Mouse (Mus musculus) hindbrain, embryonic 11.5 days (tissue): ENCODE measurements around the gene Lztr1. TPM values are rescaled to one million over a fixed set of nuclear protein-coding genes. Genes with fewer than 3 reads are reported as not detected.

Source experiments
- ATAC-seq: fragments of 200-750 bp; cut with Nextera tagmentation; 2 replicates; pipeline ENCODE4 v1.8.0; 2017; ENCODE audit warnings: mild to moderate bottlenecking, moderate TSS enrichment, moderate library complexity; ENCODE audit not compliant: low FRiP score
- DNase-seq: peaks from one replicate; pipeline ENCODE4 v3.0.0-alpha.2; 2015; ENCODE audit warnings: low spot score
- H3K27ac ChIP-seq: fragments of 300-500 bp; sonication (generic); 2 replicates; pipeline ENCODE4 v1.5.1; 2014; ENCODE audit warnings: mild to moderate bottlenecking, low read depth, low read length
- H3K27me3 ChIP-seq: fragments of 300-500 bp; sonication (generic); 2 replicates; pipeline ENCODE4 v1.6.1; 2014; ENCODE audit warnings: mild to moderate bottlenecking, low read length, moderate library complexity, mixed read lengths; ENCODE audit not compliant: control insufficient read depth, insufficient read depth
- H3K36me3 ChIP-seq: fragments of 300-500 bp; sonication (generic); 2 replicates; pipeline ENCODE4 v1.6.1; 2014; ENCODE audit warnings: mild to moderate bottlenecking, low read length, moderate library complexity, mixed read lengths; ENCODE audit not compliant: control insufficient read depth, insufficient read depth
- H3K4me1 ChIP-seq: fragments of 300-500 bp; sonication (generic); replicated peaks from 2 replicates; pipeline ENCODE4 v1.6.1; 2014; ENCODE audit warnings: low read length, mixed read lengths; ENCODE audit not compliant: control insufficient read depth, insufficient read depth
- H3K4me2 ChIP-seq: fragments of 300-500 bp; sonication (generic); replicated peaks from 2 replicates; pipeline ENCODE4 v1.6.1; 2014; ENCODE audit warnings: mild to moderate bottlenecking, low read depth, low read length
- H3K4me3 ChIP-seq: fragments of 300-500 bp; sonication (generic); 2 replicates; pipeline ENCODE4 v1.5.1; 2014; ENCODE audit warnings: low read depth, low read length
- H3K9ac ChIP-seq: fragments of 300-500 bp; sonication (generic); 2 replicates; pipeline ENCODE4 v1.6.1; 2014; ENCODE audit warnings: low read depth, low read length
- H3K9me3 ChIP-seq: fragments of 300-500 bp; sonication (generic); 2 replicates; pipeline ENCODE4 v1.6.1; 2016; ENCODE audit warnings: low read length; ENCODE audit not compliant: control insufficient read depth
- WGBS: fragments of 180-500 bp; shearing (Covaris S2); extraction: QIAGEN DNeasy Blood & Tissue Kit; methylation state at CpG from one replicate; pipeline ENCODE4 v1.1.7; 2014; 5-methylcytosine and 5-hydroxymethylcytosine counted together
- polyA plus RNA-seq: library from polyadenylated mRNA; unstranded; fragments of >200 nt; fragmentation: Nextera tagmentation; extraction: Ambion mirVana; gene quantifications from 2 replicates; pipeline ENCODE4 v1.2.1, GENCODE M21; 2014

Gene Lztr1
- polyA plus RNA-seq, 1 experiment from 2014 or later, result 85.3 TPM

DNA sequence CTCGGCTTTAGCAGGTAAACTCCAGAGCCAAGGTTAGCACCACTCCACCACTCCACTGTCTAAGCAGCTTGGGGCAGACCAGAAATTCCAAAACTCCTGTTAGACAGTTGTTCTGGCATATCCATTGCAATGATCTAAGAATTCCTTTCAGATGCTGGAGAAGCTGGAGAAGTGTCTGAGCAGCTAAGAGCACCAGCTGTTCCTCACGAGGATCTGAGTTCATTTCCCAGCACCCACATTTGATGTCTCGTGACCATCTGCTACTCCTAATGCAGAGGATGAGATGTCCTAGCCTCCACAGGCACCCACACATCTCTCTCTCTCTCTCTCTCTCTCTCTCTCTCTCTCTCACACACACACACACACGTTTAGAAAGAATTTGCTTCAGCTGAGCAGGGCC, 48.4 kb downstream of the Lztr1 start:
- Histone ChIP-seq H3K27ac (no peak overlapping the region), H3K36me3 (no peaks in the 10 kb centered on the region), H3K27me3 (no peaks in the 10 kb centered on the region; the same call in 1 of the 2 replicates), H3K9me3 (no peaks in the 10 kb centered on the region), H3K4me3 (no peak overlapping the region), H3K4me2 (no peak overlapping the region), H3K9ac (no peak overlapping the region), H3K4me1 (peaks cover 28% of the 10 kb centered on the region)
- WGBS, result 54% methylated on average over 4 of the region's 4 CpGs
- DNase-seq (no peak), ATAC-seq (no peak)

DNA sequence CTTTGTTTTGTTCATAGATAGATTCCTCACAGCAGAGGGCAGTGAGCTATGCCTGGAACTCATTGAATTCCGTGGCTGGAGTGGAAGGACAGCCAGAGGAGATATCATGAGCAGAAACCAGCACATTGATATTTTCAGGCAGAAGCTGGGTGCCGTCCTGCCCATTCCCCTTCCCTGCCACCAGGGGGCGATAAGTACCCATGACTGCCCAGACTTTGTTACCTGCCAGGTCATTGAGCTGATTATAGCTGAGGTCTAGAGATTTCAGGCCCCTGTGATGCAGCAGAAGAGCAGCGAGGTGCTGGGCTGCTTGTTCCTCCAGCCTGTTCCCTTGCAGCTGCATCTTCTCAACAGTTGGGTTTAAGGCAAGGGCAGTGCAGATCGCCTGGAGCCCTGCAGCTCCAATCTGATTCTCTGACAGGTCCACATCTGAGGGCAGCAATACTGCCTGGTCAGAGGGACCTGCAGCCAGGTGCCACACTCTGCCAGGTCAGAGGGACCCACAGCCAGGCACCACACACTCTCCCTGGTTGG, 49.5 kb downstream of the Lztr1 start:
- 0 out of 2 replicates have a peak, but pooled peaks have one; percentile 13 for ATAC-seq
- 2% methylated on average over 5 of the region's 5 CpGs for WGBS
- no peaks in the 10 kb centered on the region for H3K9me3 ChIP-seq
- no peaks in the 10 kb centered on the region; the same call in 1 of the 2 replicates for H3K27me3 ChIP-seq
- no peak overlapping the region for H3K9ac ChIP-seq
- peak; percentile 85 for DNase-seq
- 0 out of 2 replicates have a peak overlapping the region, but pooled peaks have one; percentile 25 for H3K4me2 ChIP-seq
- 0 out of 2 replicates have a peak overlapping the region, but pooled peaks have one; percentile 20 for H3K27ac ChIP-seq
- no peak overlapping the region for H3K4me3 ChIP-seq
- peaks cover 28% of the 10 kb centered on the region for H3K4me1 ChIP-seq
- no peaks in the 10 kb centered on the region for H3K36me3 ChIP-seq

DNA sequence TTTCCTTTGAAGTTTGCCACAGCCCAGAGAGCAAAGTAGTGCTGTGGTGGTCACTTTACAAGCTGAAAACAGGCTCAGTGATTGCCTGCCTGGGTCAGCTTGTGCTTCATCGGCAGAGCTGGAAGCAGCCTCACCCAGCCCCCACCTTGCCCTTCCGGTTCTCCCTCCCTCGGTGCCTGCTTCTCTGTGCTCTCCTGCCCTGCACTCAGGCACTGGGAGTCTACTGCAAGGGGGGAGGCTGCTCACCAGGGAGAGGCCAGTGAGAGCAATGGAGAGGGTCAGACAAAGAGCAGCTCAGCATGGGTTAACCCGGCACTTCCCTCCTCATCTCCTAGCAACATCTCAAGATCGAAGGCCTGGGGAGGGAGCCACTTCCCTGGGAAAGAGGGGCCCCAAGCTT, 50.3 kb downstream of the Lztr1 start:
- peak overlapping the region; percentile 25 for H3K4me2 ChIP-seq
- H3K4me1 ChIP-seq, result peaks cover 26% of the 10 kb centered on the region
- ATAC-seq, result peak; percentile 41; the same call in 1 of the 2 replicates

DNA sequence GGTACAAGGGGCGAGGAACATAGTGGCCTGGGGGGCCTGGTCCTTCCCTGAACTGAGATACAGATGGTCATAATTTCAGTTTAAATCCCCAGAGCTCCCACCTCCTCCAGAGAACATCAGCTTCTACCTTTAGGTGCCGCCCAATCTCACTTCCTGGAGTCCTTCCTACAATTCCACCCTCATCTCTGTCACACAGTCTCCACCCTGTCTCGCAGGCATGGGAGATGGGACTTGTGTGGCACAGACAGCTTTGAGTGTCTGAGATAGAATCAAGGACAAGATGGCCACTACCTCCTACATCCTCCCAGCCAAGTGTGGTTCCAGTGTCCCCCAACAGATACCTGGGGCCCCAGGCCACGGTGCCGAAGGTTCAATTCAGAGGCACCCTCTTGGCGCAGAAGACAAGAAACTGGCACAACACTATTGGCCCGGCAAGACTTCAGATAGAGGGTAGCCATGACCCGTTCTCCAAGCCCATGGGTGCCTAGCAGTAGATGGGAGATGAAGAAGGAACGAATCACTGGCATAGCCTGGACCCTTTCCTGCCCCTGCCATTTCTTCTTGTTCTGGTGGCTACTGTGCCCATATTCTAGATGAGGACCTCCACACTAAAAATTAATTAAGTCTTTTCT, 51.0 kb downstream of the Lztr1 start:
- no peak overlapping the region; the same call in 1 of the 2 replicates for H3K27ac ChIP-seq
- H3K27me3 ChIP-seq, result no peaks in the 10 kb centered on the region; the same call in 1 of the 2 replicates
- H3K4me1 ChIP-seq, result peaks cover 22% of the 10 kb centered on the region
- no peak overlapping the region for H3K4me3 ChIP-seq
- H3K9me3 ChIP-seq, result no peaks in the 10 kb centered on the region
- 59% methylated on average over 9 of the region's 9 CpGs for WGBS
- peak overlapping the region; percentile 25; the same call in 1 of the 2 replicates for H3K4me2 ChIP-seq
- DNase-seq, result no peak
- no peak for ATAC-seq
- H3K36me3 ChIP-seq, result no peaks in the 10 kb centered on the region
- H3K9ac ChIP-seq, result peak overlapping the region; percentile 40; the same call in 1 of the 2 replicates

More for the DNA sequence above, 50.3 kb downstream of the Lztr1 start:
- Histone ChIP-seq H3K27ac (no peak overlapping the region; the same call in 1 of the 2 replicates), H3K36me3 (no peaks in the 10 kb centered on the region), H3K4me3 (0 out of 2 replicates have a peak overlapping the region, but pooled peaks have one; percentile 1), H3K9me3 (no peaks in the 10 kb centered on the region), H3K27me3 (no peaks in the 10 kb centered on the region; the same call in 1 of the 2 replicates), H3K9ac (peak overlapping the region; percentile 40; the same call in 1 of the 2 replicates)
- 0% methylated on average over 5 of the region's 5 CpGs for WGBS
- peak; percentile 47 for DNase-seq

DNA sequence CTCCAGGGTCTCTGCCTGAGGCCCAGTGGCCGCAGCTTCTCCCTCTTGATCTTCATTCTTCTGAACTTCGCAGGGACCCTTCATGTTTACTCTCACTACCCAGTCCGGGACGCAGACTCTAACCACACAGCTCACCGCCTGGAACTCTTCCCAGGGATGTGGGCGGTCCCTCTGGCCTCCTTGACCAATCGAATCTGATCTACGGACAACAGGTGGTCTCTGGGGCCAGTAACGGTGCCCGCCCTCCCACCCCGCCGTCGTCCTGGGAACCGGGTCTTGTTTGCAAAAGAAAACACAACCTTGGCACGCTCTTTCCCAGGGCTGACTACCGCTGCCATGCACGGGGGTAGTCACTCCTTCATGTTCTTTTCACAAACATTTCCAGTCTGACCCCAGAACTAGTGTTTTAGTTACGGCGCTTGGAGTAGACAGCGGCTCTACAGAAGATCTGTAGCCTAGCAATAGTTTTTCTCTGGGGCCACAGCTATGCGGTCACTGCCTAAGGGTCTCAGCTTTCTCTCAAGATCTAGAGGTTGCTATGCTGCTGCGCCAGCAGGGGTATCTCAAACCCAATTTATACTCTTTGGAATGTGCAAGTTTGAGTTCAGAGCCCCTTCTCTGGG, 52.8 kb downstream of the Lztr1 start, which contains the start of gene Lrrc74b:
TSS of gene Lrrc74b (minus strand) at position 120 of the 623 bp plus-strand sequence.
- Histone ChIP-seq H3K27ac (peak within 1 kb of the TSS; percentile 31), H3K36me3 (no peaks in the 10 kb centered on the region), H3K27me3 (no peaks in the 10 kb centered on the region; the same call in 1 of the 2 replicates), H3K4me2 (peak within 1 kb of the TSS; percentile 53), H3K9me3 (no peaks in the 10 kb centered on the region), H3K4me3 (peak within 1 kb of the TSS; percentile 22), H3K4me1 (peaks cover 19% of the 10 kb centered on the region), H3K9ac (0 out of 2 replicates have a peak within 1 kb of the TSS, but pooled peaks have one; percentile 31)
- ATAC-seq, result peak; percentile 65
- DNase-seq, result peak; percentile 72
- under 1% methylated on average over 22 of the region's 22 CpGs for WGBS

DNA sequence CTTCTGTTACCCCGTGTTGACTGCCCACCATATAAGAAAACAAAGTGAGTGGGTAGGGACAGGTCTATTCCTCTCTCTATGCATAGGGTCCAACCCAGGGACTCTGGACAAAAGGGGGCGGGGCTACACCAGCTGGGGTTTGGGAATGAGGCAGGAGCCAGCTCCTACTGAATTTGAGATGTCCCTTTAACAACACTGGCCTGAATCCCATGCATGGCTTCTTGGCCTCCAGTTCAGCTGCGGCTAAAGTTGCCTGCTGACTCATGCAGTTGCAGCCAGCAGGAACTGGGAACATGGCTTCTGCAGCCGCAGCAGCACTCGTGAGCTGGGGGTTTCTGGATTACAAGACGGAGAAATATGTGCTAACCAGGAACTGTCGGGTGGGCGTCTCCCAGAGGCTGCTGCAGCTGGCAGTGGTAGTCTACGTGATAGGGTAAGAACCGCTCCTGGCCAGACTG, 53.3 kb downstream of the Lztr1 start, which contains the start of gene P2rx6:
TSS of gene P2rx6 (plus strand) at position 135 of the 458 bp plus-strand sequence.
- Histone ChIP-seq H3K27ac (peak within 1 kb of the TSS; percentile 31), H3K4me2 (peak within 1 kb of the TSS; percentile 53), H3K4me1 (peaks cover 19% of the 10 kb centered on the region), H3K9ac (peak within 1 kb of the TSS; percentile 31; the same call in 1 of the 2 replicates), H3K4me3 (peak within 1 kb of the TSS; percentile 22), H3K9me3 (no peaks in the 10 kb centered on the region), H3K36me3 (no peaks in the 10 kb centered on the region), H3K27me3 (no peaks in the 10 kb centered on the region; the same call in 1 of the 2 replicates)
- ATAC-seq (peak; percentile 56; the same call in 1 of the 2 replicates), DNase-seq (peak; percentile 68)
- 2% methylated on average over 10 of the region's 10 CpGs for WGBS

DNA sequence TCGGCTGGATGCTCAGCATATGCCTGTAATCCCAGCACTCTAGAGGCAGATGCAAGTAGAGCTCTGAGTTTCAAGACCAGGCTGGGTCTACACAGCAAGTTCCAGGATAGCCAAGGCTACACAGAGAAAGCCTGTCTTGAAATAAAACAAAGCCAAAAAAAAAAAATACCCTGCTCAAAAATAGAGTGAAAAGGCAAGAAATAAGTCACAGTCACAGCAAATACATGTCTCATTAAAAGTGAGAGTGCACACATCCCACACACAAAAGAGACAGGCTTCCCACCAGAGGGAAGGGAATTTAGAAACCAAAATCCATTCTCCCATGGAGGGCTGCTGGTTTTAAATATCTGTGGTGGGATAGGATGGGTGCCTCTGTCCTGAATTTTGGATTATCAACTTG, 55.1 kb downstream of the Lztr1 start:
- no peak overlapping the region for H3K4me3 ChIP-seq
- no peaks in the 10 kb centered on the region for H3K36me3 ChIP-seq
- no peaks in the 10 kb centered on the region for H3K9me3 ChIP-seq
- H3K27me3 ChIP-seq, result no peaks in the 10 kb centered on the region; the same call in 1 of the 2 replicates
- H3K9ac ChIP-seq, result no peak overlapping the region
- no peak for DNase-seq
- no peak for ATAC-seq
- no peak overlapping the region for H3K27ac ChIP-seq
- 47% methylated on average over 1 of the region's 1 CpGs for WGBS
- H3K4me1 ChIP-seq, result peaks cover 13% of the 10 kb centered on the region
- H3K4me2 ChIP-seq, result no peak overlapping the region

DNA sequence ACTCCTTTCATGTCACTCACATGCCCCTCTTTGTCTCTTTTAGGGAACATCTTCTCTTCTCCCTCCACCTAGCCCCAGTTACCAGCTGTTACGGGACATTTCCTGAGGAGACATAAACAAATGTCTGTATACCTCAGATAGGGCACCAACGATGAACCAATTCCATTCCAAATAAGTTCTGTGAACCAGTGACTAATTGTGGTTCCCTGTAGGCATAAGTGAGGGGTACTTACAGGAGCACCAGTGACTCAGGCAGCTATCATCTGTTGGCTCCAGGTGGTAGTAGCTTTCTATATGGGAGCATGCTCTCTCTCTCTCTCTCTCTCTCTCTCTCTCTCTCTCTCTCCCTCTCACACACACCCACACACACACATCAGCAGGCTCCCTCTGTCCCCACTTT, 55.7 kb downstream of the Lztr1 start:
- H3K27me3 ChIP-seq, result no peaks in the 10 kb centered on the region; the same call in 1 of the 2 replicates
- WGBS, result 80% methylated on average over 2 of the region's 2 CpGs
- H3K4me2 ChIP-seq, result no peak overlapping the region
- peaks cover 7% of the 10 kb centered on the region for H3K4me1 ChIP-seq
- no peaks in the 10 kb centered on the region for H3K36me3 ChIP-seq
- H3K9ac ChIP-seq, result no peak overlapping the region
- H3K27ac ChIP-seq, result no peak overlapping the region
- no peak overlapping the region for H3K4me3 ChIP-seq
- DNase-seq, result no peak
- no peak for ATAC-seq
- no peaks in the 10 kb centered on the region for H3K9me3 ChIP-seq
